Mouse (Mus musculus): ENCODE results near the gene Magi1.
A peak's percentile ranks its signal among the peaks of the same experiment; 100 is the strongest.

Gene Magi1

GRCm38 (mm10) chr6:93983551-93983950 is 300.2 kb downstream of the Magi1 start:
- DNase-seq (ENCODE audit: low spot score in 2 of 2) = no peak

- no peak for DNase-seq (ENCODE audit: low spot score in 2 of 2)
Observed at GRCm38 (mm10) chr6:93981211-93981610, 302.5 kb downstream of the Magi1 start.

GRCm38 (mm10) chr6:93979241-93979640 is 304.5 kb downstream of the Magi1 start:
- no peak for DNase-seq (ENCODE audit: low spot score in 2 of 2)

- no peak for DNase-seq (ENCODE audit: low spot score in 2 of 2)
Observed at GRCm38 (mm10) chr6:93968721-93969120, 315.0 kb downstream of the Magi1 start.

GRCm38 (mm10) chr6:93962757-93963336 is 320.9 kb downstream of the Magi1 start:
- DNase-seq (ENCODE audit: low spot score in 2 of 2) = peak in 1 of 2 experiments; percentile 46

GRCm38 (mm10) chr6:93961782-93962181 is 321.9 kb downstream of the Magi1 start:
- no peak for DNase-seq (ENCODE audit: low spot score in 2 of 2)

GRCm38 (mm10) chr6:93957172-93957571 is 326.5 kb downstream of the Magi1 start:
- no peak for DNase-seq (ENCODE audit: low spot score in 2 of 2)

- no peak for DNase-seq (ENCODE audit: low spot score in 2 of 2)
Observed at GRCm38 (mm10) chr6:93946612-93947011, 337.1 kb downstream of the Magi1 start.

- no peak for DNase-seq (ENCODE audit: low spot score in 2 of 2)
Observed at GRCm38 (mm10) chr6:93936359-93936758, 347.4 kb downstream of the Magi1 start.

GRCm38 (mm10) chr6:93935793-93936192 is 347.9 kb downstream of the Magi1 start:
- DNase-seq (ENCODE audit: low spot score in 2 of 2) = no peak

GRCm38 (mm10) chr6:93934700-93935099 is 349.0 kb downstream of the Magi1 start:
- no peak for DNase-seq (ENCODE audit: low spot score in 2 of 2)

- no peak for DNase-seq (ENCODE audit: low spot score in 2 of 2)
Observed at GRCm38 (mm10) chr6:93924568-93924967, 359.1 kb downstream of the Magi1 start.

- DNase-seq (ENCODE audit: low spot score in 2 of 2) = no peak
Observed at GRCm38 (mm10) chr6:93923972-93924371, 359.7 kb downstream of the Magi1 start.

GRCm38 (mm10) chr6:93923351-93923750 is 360.4 kb downstream of the Magi1 start:
- no peak for DNase-seq (ENCODE audit: low spot score in 2 of 2)

GRCm38 (mm10) chr6:93922931-93923330 is 360.8 kb downstream of the Magi1 start:
- DNase-seq (ENCODE audit: low spot score in 2 of 2) = no peak

- peak; percentile 56 to 60 for DNase-seq (ENCODE audit: low spot score in 2 of 2)
Observed at GRCm38 (mm10) chr6:93913226-93913861, 370.4 kb downstream of the Magi1 start.

GRCm38 (mm10) chr6:93912582-93913225 is 371.0 kb downstream of the Magi1 start:
- peak in 1 of 2 experiments; percentile 59 for DNase-seq (ENCODE audit: low spot score in 2 of 2)

GRCm38 (mm10) chr6:93912003-93912581 is 371.6 kb downstream of the Magi1 start:
- peak; percentile 49 to 54 for DNase-seq (ENCODE audit: low spot score in 2 of 2)

GRCm38 (mm10) chr6:93911420-93911819 is 372.3 kb downstream of the Magi1 start:
- no peak for DNase-seq (ENCODE audit: low spot score in 2 of 2)

- no peak for DNase-seq (ENCODE audit: low spot score in 2 of 2)
Observed at GRCm38 (mm10) chr6:93909976-93910375, 373.7 kb downstream of the Magi1 start.

- no peak for DNase-seq (ENCODE audit: low spot score in 2 of 2)
Observed at GRCm38 (mm10) chr6:93904987-93905386, 378.7 kb downstream of the Magi1 start.

GRCm38 (mm10) chr6:93902239-93902638 is 381.5 kb downstream of the Magi1 start:
- DNase-seq (ENCODE audit: low spot score in 2 of 2) = peak in 1 of 2 experiments; percentile 20

GRCm38 (mm10) chr6:93901408-93901807 is 382.3 kb downstream of the Magi1 start:
- DNase-seq (ENCODE audit: low spot score in 2 of 2) = no peak

Data from frontal cortex, postnatal 36 days (tissue).